Mouse (Mus musculus): Measurements from ENCODE around the gene Spns3.
A peak's percentile ranks its signal among the peaks of the same experiment; 100 is the strongest.

Gene Spns3

GRCm38 (mm10) chr11:72446311-72447105, 103.8 kb downstream of the Spns3 start:
- DNase-seq = peak in 1 of 2 experiments; percentile 69

Data from cerebellum, postnatal 14 days (tissue).